Mouse (Mus musculus): ENCODE results near the gene Aoc2.

The Aoc2 gene

DNA sequence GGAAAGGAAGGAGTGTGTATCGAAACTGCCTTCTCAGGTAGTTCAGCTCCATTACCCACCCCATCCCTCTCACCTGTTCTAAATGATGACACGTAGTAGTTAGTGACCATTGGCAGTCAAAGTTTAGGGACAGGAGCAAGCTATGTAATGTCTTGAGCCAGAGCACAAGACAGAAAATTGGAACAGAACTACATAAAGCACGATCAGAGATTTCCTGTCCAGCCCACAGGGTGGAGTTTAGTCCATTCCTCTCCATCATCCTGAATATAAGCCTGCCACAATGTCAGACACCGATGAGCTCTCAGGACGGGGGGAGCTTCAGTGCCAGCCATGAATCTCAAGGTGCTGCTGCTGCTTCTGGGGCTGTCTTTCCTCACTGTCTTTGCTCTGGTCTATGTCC, at the start of gene Aoc2:
Gene Aoc2, plus strand, starts transcription at position 301 of the 400 bp plus-strand sequence.
- in situ Hi-C loops (cut with MboI; ENCODE audit: low sequenced_read_pairs), result no loop called here

DNA sequence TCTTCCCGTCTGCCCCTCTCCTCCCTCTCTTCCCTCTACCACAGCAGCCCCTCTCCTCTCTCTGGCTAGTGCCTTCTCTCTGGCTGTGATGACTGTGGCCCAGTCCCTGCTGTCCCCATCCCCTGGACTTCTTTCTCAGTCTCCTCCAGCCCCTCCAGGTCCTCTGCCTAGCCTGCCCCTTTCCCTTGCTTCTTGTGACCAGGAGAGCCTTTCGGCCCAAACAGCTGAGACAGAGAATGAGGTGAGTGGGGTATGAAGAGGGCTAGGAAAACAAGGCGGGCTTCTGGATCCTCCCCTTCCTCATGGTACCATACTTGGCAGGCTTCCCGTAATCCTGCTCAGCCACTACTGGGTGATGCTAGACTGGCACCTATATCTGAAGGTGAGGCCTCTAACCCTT, 49.6 kb upstream of the Aoc2 start:
- in situ Hi-C loops (cut with MboI; ENCODE audit: low sequenced_read_pairs), result no loop called here

DNA sequence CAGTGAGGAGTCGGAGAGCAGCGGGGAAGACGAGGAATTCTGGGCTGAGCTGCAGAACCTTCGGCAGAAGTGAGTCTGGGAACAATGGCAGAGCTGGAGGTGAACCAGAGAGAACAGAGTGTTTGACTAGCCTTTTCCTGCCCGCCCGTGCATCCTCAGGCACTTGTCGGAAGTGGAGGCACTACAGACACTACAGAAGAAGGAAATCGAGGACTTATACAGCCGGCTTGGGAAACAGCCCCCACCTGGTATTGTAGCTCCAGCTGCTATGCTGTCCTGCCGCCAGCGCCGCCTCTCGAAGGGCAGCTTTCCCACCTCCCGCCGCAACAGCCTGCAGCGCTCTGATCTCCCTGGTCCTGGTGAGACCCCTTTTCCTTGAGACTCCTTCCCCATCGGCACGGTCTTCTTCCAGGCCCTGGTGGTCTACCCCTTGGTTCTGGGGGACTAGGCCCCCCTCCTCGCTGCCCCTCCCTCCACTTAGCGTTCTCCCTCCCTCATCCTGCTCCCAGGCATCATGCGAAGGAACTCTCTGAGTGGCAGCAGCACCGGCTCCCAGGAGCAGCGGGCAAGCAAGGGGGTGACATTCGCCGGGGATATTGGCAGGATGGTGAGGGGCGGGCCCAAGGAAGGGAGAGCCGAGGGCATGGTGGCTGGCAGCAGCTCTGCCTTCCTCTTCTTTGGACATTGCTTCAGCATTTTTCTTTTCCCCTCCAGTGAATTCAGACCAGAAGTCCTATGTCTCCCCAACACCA, 48.4 kb upstream of the Aoc2 start:
- in situ Hi-C loops (cut with MboI; ENCODE audit: low sequenced_read_pairs), result no loop called here

DNA sequence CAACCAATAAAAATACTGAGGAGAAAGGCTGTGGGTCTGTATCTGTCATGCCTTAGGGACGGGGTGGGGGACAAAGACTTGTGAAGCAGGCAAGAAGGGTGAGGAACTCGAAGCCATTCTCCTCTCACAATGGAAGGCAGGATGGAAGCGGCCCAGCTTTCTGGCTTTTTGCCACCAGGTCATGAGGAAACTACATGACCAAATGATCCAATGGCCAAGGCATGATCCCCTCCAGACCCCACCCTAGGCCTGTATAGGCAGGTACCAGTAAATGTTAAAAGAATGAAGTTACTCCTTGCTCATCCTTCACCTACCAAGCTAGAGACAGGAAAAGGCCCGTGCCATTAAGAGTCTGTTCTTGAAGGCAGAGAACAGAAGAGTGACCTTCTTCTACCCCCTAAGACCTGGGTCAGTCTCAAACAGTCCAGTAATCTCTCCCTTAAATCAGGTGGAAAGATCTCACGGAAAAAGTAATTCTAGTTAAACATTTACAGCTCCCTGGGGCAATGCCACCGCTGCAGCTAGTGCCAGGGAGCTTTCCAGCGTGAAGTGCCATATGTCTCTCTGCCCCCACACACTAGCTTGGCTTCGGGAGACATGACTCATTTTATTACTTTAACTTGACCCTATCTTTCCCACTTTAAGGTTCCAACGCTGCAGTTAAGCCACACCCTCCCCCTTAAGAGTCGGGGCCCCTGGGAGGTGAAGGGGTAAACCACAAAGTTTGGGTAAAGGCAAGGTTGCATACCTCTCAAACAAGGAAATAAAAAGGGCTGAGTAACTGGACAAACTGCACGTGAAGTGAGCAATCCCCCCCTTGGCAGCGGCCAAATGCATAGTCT, 47.3 kb upstream of the Aoc2 start:
- in situ Hi-C loops (cut with MboI; ENCODE audit: low sequenced_read_pairs), result no loop called here

DNA sequence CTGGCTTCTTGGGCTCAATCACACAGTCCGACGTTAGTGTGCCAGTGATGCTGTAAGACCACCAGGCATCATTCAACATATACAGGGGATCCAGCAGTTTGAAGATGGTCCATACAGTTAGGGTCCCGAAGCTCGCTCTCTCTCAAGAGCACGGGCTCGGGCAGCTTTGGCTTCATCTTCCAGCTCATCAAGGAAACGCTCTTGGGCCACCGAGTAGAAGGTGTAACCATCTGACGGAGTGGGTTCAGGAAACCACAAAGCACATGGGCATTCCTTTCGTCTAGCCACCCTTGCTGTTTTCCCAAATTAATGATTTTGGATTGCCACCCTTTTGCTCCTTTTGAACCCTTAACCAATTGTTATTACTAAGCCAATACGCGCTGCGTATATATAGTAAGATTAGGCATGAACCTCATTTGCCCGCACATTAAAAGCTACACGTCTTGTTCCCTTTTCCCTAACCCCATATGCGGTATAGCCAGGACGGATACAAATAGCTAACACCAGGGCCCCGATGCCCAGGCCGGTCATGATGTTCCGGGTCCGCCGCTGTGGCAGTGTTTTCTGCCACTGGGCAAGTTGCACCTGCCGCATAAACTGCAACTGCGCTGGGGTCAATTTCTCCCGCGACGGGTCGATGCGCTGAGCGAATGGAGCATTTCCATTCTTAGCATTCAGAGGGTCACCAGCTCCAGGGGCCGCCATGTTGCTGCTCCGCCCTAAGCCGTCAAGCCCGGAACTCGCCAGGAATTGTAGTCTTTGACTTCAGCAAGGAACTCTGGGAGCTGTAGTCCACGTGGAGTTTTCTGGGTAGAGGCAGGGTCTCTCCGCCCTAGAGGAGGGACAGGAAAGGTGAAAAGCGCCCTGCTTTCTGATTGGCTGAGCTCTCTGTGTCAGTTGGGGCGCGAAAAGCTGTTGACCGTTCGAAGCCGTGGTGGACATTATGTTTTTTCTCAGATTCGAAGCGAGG, 46.4 kb upstream of the Aoc2 start, which contains the start of the genes Cntd1 and Coa3:
Gene Cntd1, plus strand, starts transcription at position 790 of the 970 bp plus-strand sequence.
Gene Coa3, minus strand, starts transcription at position 892 of the 970 bp plus-strand sequence.
- in situ Hi-C loops (cut with MboI; ENCODE audit: low sequenced_read_pairs), result no loop called here

DNA sequence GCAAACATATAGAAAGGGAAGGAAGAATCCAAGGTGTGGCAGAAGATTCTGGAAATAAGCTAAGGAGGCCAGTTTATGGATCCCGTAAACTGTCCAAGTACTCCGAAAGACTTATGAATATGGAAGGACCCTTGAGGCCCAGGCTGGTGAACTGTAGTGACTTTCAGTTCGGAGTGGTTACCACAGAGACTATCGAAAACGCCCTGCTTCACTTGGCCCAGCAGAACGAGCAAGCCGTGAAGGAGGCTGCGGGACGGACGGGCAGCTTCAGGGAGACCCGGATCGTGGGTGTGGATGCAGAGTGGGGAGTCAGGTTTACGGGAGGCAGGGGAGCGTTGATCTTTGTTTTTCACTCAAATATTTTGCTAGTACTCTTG, 45.7 kb upstream of the Aoc2 start:
- in situ Hi-C loops (cut with MboI; ENCODE audit: low sequenced_read_pairs), result no loop called here

DNA sequence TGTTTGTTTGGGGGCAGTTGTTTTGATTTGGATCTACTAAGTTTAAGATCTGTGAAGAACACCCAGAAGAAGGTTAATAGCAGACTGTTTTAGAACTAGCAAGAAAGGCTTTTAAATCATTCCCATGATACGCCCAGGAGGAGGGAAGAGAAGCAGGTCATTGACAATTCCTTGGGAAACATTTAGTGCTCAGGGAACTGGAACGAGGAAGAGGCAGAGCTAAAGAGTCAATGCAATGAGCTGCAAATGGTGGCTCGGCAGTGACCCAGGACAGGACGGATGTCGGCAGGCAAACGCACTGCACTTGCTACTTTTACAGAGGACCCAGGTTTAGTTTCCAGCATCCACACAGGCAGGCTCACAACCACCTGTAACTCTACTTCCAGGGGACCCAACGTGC, 44.0 kb upstream of the Aoc2 start:
- in situ Hi-C loops (cut with MboI; ENCODE audit: low sequenced_read_pairs), result no loop called here

DNA sequence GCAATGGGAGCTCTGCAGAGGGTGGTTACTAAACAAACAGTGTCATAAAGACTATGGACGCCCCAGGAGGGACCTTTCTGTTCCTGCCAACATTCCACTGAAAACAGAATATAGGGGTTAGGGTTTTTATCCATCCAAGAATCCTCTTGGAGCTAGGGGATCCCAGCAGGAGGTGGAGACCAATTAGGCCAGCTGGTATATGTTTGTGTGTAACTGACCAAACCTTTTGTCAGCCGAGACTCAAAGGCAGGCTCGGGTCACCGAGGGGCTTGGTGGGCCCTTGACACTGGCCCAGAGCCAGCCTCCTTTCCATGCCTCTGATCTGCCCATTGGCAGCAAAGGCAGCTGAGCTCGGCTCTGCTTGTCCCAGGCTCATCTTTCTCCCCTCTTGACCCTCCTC, 42.0 kb upstream of the Aoc2 start:
- in situ Hi-C loops (cut with MboI; ENCODE audit: low sequenced_read_pairs), result no loop called here

DNA sequence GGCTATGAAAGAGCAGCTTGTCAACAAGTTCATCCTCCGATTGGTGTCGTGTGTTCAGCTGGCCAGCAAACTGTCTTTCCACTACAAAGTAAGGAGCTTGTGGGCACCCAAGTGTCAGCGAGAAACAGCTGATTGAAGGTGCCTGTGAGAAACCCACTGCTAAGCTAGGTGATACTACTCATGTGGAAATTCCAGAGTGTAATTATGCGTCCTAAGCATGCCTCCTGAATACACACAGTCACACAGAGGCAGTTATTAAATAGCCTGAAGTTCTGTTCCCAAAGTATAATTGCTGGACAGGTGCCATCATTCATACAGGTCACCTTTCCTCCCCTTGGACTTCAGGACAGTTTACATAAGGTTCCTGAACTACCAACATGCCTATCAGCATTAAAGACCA, 41.1 kb upstream of the Aoc2 start:
- in situ Hi-C loops (cut with MboI; ENCODE audit: low sequenced_read_pairs), result no loop called here

DNA sequence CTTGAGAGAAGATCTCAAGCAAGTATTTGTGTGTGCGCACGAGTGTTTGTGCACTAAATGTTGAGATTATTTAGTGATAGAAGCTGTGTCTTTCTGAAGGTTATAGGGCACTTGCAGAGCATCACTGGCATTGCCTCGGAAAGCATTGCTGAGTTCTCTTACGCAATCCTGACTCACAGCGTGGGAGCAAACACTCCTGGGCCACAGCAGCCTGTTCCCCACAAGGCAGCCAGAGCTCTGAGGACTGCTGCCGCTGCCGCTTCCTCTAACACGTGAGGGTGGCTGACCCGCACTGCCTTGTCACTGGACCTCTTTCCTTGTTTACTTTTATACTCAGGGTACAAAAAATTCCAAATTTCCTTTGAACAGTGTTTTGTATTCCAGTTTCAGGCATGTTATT, 37.6 kb upstream of the Aoc2 start:
- in situ Hi-C loops (cut with MboI; ENCODE audit: low sequenced_read_pairs), result no loop called here

DNA sequence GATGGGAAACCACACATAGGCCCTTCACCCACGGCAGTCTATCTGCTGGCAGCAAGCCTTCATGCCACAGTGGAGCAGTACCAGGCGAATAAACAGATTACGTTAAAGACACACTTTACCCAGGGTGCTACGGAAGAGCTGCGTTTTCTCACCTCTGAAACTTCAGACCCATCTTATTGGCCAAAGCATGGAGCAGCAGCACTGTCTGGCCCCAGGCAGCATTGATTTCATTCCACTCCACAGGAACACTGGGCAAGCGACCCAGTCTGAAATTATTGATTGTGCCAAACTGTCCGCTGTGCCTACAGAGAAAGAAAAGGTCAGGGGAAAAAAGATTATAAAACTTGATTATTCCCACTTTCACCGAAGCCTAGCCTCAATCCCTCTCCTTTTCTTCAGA, 33.6 kb upstream of the Aoc2 start:
- in situ Hi-C loops (cut with MboI; ENCODE audit: low sequenced_read_pairs), result no loop called here

DNA sequence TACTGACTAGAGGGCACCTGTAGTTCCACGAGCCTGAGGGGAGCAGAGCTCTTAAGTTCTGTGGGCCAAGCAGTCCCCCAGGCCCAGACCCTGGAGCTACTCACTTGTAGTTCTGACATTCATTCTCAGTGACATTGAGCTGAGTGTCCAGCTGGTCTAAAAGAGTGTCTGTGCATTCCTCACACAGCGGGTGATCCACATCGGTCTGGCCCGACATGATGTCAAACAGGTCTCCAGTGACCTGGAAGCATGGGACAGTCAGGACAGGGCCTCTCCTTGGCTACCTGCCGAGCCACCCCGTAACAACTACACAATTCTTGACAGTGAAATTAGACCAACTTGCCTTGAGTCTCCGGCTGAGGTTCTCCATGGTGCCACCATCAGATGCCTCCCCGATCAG, 29.7 kb upstream of the Aoc2 start:
- in situ Hi-C loops (cut with MboI; ENCODE audit: low sequenced_read_pairs), result no loop called here

DNA sequence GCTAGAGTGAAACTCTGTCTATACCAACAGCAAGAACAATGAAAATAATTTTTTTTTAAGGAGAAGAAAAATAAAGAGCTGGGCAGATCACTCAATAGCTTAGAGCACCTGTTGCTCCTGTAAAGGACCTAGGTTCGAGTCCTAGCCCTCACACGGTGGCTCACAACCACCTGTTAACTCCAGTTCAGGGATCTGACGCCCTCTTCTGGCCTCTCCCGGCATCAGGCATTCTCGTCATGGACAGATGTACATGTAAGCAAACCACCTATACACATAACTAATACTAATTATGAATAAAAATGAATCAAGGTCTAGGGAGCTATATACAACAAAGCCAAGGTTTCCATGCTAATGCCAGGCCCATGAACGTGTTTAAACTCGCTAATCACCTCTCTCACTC, 24.0 kb upstream of the Aoc2 start:
- in situ Hi-C loops (cut with MboI; ENCODE audit: low sequenced_read_pairs), result no loop called here

DNA sequence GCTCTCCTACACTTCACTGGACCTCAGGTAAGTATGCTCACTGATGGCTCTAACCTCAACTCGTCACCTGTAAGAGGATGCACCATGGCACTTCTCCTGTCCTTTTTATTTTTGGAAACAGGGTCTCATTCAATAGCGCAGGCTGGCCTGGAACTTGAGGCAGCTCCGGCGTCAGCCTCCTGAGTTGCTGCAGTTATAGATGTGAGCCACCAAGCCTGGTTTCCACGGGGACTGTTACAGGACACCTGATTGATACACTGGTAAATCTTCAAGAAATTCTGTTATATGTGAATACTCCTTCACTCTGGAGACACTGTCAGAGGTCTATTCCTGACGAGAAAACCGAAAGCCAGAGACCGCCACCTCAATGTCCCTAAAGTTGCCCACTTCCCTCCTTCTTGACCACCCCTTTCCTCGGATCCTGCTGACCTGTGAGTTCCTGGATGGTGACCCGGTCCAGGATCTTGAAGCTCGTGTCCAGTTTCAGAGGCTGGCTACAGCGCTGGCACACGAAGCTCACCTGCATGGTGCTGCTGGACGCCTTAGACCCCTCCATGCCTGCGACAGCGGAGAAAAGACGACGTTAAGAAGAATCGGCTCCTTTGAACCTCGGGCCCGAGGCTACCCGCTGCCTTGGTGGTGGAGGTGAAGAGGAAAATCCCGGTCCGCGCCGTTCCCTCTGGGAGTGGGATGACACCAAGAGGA, 23.4 kb upstream of the Aoc2 start:
- in situ Hi-C loops (cut with MboI; ENCODE audit: low sequenced_read_pairs), result no loop called here

DNA sequence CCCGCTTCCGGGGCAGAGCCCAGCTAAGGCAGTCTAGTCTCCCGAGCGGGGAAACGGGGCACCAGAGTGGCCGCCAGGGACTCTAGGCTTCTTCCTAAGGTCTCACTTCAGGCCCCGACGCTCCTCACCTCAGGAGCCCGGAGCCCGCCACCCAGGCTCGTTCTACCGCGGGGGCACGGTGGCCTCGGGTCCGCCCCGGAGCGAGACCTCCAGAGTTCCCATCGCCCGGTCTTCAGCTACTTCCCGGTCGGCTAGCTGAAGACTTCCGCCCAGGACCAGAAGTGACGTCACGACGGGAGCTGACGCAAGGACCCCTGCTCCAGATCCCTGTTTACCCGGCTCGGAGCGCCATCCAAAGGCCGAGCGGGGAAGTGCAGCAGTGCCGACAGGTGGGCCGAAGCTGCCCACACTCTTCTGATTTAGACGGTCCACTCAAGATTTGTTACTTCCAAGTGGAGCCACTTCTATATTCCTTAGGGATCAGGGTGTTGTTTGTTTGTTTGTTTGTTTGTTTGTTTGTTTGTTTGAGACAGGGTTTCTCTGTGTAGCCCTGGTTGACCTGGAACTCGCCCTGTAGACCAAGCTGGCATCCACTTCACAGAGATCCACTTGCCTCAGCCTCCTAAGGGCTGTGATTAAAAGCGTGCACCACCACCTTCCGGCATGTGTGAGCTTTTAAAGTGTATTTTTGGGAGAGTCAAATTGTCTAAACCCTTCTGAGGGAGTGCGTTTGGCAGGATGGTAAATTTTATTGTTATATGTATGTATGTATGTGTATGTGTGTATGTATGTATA, 22.7 kb upstream of the Aoc2 start, which contains the start of gene Becn1:
Gene Becn1, minus strand, starts transcription at position 283 of the 795 bp plus-strand sequence.
- in situ Hi-C loops (cut with MboI; ENCODE audit: low sequenced_read_pairs), result no loop called here

DNA sequence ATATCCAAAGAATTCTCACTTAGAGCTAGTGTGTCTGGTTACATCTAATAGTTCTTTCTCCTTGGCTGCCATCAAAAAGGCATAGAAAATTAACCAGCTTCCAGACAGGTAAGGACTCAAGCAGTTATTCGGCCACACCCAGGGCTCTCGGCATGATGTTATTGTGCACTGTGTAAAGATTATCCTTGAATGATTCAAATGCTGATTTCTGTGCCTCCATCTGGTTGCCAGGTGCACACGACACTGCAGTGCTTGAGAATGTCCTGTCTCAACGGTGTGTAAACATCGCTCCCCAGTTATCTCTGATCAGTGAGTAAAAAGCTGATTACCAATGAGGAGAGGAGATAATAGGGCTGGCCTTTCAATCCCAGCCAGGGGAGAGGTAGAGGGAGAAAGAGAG, 17.1 kb upstream of the Aoc2 start:
- in situ Hi-C loops (cut with MboI; ENCODE audit: low sequenced_read_pairs), result no loop called here

DNA sequence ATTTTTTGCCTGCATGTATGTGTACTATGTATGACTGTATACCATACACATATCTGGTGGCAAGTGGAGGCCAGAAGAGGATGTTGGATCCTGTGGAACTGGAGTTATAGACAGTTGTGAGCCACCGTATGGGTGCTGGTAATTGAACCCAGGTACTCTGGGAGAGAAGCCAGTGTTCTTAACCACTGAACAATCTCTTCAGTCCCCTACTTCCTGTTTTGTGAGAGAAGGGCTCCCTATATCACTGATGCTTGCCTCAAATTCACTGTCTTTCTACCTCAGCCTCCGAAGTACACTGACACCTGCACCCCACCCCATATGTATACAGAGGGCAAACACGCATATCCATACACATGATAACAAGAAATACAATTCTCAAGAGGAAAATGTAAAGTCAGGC, 13.8 kb upstream of the Aoc2 start:
- in situ Hi-C loops (cut with MboI; ENCODE audit: low sequenced_read_pairs), result no loop called here

DNA sequence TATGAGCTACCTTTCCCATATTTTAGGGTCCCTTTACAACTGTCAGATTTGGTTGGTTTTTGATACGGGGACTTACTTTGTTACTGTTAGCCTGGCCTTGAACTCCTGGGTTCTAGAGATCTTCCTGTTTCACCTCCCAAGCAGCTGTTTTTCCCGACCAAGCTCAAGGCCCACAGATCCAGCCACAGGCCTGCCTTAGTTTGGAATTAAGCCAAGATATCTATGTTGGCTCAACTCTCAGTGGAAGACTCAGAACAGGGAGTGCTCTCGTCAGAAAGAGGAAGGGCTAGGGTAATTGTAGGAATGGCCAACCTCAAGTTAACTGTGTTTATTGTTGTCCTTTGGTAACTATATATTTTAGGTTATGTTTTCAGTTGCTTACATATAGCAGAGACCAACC, 12.7 kb upstream of the Aoc2 start:
- in situ Hi-C loops (cut with MboI; ENCODE audit: low sequenced_read_pairs), result no loop called here

DNA sequence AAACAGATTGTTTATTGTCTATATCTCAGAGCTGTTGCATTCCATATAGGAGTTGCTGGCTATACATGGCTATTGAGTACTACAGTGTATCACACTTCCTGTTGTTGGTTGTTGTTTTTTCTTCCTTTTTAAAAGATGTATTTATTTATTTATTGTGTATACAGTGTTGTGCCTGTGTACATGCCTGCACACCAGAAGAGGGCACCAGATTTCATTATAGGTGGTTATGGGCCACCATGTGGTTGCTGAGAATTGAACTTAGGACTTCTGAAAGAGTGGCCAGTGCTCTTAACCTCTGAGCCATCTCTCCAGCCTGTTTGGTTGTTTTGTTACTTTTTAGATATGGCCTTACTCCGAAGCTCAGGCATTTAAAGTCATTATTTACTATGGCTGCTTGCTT, 10.3 kb upstream of the Aoc2 start:
- in situ Hi-C loops (cut with MboI; ENCODE audit: low sequenced_read_pairs), result no loop called here
